Mouse (Mus musculus): ENCODE results near the gene Pttg1ip.

The Pttg1ip gene

DNA sequence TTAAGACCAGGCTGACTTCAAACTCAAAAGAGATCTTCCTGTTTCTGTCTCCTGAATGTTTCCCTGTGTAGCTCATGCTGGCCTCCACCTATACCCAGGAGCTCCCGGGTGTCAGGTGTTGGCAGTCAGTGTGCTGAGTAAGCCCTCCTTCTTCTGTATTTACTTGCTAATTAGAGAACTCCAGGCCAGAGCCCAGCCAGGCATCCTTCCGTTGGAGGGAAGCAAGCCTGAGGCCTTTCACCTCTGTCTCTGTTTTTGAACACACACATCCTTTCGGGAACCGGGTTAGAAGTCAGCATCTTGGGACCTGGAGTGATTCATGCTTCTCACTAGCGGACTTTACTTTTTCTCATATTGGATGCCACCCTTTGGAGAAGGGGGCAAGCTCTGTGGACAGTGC is 25.9 kb downstream of the Pttg1ip start:
- DNase-seq (ENCODE audit: low spot score) = no peak

DNA sequence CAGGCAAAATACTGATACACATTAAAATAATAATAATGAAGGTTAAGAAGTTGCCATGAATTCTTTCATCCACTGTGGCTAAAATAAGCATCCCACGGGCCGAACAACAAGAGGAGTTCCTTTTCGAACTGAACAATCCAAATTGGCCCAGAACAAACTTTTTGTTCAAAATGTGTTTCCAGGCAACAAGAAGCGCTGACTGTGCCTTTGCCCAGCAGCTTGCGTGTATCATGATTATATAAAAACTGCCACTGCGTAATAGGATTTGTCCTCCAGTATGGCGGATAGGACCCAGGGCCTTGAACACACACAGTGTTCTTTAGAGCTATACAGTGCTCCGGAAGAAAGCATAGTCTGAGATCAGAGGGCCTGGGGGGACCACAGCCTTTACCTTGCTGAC is 27.1 kb downstream of the Pttg1ip start:
- DNase-seq (ENCODE audit: low spot score) = no peak

DNA sequence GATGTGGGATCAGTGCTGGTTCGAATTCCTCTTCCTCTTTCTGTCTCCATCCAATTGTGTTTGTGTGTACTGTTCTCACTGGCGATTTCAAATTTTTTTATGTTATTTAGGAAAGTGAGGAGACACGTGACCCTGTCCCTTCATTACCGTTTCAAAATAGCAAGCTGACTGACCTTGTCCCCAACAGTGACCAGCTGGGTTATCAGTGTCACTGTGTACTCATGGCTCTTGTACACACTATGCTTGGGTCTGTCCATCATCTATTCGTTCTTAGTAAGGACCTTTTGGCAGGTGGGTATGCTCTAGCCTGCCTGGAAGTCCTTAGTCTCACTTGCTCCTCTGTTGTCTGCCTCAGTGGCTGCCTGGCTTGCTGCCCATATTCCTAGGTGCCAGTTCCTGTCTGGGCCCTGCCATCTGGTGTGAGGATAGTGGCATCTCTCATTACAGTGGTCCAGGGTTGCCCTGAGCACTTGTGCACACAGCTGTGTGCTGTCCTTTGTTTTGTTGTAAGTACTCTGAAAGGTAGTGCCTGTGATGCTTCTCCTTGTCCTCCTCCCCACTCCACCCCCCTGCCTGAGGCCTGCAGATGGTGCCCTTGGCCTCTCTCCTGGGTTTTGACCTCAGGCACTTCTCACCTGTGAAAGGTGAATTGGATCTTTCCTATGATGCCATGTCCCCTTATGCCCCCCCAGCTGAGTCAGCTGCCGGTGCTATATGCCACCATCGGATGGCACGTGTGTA is 28.9 kb downstream of the Pttg1ip start:
- no peak for DNase-seq (ENCODE audit: low spot score)

DNA sequence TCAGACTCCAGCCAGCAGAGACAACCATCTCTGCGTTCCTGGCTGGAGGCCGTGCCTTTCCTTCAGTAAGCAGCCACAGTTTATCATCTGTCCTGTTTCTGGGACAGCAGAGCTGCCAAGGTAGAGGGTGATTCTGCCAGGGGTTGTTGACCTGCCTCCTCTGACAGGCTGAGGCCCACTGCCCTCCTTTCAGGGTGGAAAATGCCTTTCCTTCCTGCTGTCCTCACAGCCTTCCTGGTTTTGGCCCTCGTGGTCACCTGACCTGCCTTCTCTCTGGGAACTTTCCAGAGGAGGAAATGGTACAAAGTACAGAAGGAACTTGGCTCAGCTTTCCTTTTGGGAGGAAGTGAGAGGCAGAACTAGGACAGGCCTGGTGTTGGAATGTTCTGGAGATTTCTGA is 31.9 kb downstream of the Pttg1ip start:
- DNase-seq (ENCODE audit: low spot score) = no peak

DNA sequence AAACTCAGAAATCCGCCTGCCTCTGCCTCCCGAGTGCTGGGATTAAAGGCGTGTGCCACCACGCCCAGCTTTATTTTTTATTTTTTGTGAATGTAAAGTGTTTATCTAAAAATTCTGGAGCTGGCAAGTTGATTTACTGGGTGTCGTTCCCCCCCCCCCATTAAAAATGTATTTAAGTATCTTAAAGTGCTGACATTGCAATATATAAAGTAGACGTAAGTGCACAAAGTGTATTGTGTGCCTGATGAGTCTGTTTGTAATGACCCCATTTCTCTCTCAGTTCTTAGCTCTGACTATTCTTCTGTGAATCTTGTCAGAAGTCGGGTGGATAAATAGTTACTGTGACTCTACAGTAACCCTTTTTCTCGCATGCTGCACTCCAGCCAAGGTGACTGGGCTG is 34.1 kb downstream of the Pttg1ip start:
- DNase-seq (ENCODE audit: low spot score) = no peak

DNA sequence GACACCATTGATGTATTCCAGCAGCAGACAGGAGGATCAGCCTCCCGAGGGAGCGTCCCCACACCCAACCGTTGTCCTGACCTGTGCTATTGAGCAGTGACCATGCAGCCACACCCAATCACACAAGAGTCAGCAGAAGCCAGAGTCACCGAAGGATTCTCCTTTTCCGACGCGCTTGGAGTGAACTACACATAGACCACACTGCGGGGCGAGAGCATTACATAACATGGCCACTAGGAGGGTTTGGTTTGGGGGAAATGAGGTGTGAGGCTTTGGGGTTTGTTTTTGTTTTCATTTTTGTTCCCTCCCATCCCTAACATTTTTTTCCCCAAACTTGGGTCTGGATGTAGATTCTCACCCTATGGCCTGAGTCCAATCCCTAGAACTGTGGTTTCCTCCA is 34.6 kb downstream of the Pttg1ip start:
- DNase-seq (ENCODE audit: low spot score) = no peak

DNA sequence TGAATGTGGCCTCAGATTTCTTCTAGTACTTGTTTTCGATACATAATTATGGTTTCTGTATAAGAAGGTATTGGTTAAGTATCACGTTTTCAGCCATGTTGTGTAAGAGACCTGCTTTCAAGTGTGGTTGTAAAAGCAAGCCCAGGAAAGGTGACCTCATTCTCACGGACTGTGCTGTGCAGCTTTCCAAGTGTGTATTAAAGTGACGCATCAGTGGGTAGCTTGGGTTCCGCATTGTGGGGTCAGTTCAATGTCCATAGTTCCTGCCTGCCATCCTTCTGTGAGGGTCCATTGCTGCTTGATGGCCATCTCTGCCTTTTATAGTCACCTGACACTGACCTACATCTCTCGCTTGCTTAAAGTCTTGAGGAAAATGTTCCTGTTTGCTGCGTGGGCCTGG is 35.4 kb downstream of the Pttg1ip start:
- no peak for DNase-seq (ENCODE audit: low spot score)

DNA sequence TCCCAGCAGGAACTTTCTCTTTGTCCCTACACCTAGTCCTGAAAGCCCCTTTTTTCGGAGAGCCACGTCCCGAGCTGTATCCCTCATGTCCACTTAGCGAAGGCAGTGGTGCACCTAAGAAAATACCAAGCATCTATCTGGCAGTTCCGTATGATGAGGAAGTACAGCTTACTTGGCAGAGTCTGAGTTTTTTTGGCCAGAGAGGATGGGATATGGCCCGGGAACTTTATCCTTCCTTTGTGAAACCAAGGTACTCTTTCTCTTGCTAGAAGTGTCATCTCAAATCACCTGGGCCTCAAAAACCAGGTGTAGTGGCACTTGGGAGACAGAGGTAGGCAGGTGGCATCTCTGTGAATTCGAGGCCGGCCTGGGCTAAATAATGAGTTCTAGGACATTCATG is 40.0 kb downstream of the Pttg1ip start:
- DNase-seq (ENCODE audit: low spot score) = no peak

DNA sequence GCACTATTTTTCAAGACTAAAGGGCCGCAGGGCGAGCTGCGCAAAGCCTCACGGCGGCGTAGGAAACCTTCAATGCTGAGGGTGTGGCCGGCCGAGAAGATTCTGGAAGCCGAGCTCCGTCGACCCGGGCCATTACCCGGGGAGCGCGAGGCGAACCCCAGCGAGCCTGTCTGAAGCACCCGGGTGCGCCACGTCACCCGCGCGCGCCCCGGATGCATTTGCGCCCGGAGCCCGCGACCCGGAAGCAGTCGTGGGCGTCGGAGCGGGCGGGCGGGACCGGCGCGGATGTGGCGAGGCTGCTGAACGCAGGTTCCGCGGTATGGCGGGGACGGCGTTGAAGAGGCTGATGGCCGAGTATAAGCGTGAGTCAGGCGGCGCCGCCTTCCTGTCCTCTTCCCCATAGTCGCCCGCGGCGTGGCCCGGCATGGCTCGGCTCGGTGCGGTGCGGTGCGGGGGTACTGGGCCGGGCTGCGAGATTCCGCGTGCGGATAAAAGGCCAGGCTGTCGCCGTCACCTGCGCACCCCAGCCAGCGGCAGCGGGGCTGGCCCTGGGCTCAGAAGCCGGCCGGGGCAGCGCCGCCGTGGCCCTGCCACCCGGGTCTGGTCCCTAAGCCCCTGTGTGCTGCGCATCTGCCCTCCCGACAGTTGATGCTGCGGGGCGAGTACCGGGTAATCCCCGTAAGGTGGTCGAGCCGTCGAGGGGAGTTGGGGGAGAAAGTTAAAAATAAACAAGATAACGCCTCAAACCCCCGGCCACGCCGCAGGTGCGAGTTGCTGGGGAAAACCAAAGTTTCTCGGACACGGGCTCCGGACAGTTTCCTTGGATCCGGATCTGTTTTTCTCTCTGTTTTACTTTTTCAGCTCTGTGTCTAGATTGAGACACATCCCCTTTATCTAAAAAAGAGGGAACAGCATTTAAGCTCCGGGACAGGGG is 40.8 kb downstream of the Pttg1ip start, which contains the start of gene Ube2g2:
Gene Ube2g2, plus strand, starts transcription at position 221 of the 934 bp plus-strand sequence.
- peak; percentile 95 for DNase-seq (ENCODE audit: low spot score)

DNA sequence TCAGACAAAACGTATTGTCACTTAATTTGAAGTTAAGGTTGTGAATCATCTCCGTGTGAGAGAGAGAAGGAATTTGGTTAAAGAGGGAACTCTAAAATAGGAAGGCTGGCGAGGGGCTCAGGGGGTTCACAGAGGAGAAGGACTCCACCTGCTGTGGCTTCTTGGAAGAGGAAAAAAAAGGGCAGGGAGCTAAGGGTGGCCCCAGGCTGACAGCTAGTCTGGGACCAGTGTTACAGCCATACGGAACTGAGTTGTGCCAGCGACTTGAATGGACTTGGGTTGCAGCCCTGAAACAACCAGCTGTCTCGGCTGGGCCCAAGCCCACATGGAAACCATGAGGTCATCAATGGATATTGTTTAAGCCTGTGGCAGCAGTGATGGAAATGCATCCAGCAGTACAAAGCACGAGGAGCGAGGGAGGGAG is 41.6 kb downstream of the Pttg1ip start:
- DNase-seq (ENCODE audit: low spot score) = no peak

DNA sequence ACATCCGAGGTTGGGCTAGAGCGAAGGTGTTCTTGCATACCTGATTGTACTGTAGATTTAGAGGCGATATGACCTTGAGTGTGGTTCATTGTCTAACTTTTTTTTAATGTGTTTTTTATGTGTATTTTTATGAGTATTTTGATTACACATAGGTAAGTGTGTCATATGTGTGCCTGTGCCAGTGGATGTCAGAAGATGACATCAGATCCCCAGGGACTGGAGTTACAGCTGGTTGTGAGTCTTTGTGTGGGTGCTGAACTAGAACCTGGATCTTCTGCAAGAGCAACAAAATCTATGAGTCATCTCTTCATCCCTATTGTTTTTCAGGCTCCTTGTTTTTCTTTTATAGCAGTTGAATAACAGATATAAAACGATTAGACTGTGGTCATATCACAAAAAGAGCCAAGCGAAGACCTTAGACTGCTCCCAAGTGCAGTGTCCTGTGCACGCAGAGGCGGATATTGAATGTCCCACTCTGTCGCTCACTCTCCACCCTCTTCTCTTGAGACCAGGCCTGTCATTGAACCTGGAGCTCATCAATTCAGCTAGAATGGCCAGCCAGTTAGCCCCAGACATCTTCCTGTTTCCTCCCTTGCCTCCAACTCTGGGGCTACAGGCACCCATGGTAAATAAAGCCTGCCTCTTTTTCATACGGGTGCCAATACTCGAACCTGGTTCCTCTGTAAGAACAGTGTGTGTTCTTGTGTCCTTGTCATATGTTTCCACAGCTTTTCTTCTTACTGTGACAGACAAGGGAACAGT is 42.3 kb downstream of the Pttg1ip start:
- no peak for DNase-seq (ENCODE audit: low spot score)

DNA sequence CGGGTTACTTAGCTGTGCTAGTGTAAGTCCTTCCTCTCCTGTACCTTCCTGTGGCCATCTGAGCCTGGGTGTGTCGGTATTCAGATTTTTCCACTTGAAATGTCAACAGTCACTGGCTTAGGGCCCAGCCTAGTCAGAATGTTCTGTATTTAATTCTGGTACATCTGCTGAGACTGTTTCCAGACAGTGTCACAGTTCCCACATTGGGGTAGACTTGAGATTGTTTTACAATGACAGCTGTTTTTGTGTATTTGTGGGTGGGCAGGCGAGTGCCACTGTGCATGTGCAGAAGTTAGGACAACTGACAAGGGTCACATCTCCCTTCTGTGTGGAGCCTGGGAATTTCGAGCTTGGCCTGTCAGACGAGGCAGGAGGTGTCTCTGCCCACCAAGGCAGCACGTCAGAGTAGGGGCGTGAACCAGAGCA is 43.1 kb downstream of the Pttg1ip start:
- DNase-seq (ENCODE audit: low spot score) = no peak

DNA sequence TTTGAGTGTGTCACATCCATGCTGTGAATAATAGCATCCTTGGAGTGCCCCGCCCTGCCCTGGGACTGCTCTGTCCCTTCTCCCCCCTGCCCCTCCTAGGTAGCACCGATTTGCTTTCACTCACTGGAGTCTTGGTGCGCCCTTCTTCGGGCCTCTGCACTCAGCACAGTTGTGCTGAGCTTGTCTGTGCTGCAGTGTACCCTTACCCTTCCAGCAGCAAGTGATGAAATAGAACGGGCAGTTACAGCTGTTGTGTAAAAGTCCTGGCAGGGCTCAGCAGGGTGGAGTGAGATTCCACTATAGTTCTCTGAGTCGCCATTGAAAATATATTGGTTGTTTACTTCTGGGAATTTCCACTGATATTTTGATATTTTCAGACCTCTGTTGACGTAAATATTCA is 44.5 kb downstream of the Pttg1ip start:
- DNase-seq (ENCODE audit: low spot score) = no peak

DNA sequence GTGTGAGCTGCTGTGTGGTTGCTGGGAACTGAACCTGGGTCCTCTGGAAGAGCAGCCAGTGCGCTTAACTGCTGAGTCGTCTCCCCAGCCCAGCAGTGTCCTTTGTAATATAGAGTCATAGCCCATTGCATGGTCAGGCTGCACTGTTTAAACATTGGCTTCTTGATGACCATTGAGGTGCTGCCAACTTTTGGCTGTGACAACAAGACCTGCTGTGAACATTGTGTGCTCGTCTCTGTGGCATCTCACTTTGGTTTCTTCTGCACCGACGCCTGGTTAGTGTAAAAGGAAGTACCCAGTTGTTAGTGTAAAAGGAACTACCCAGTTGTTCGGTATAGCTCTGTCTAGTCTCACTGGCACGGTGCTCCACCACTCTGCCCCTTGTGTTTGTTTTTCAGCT is 45.1 kb downstream of the Pttg1ip start:
- DNase-seq (ENCODE audit: low spot score) = no peak

DNA sequence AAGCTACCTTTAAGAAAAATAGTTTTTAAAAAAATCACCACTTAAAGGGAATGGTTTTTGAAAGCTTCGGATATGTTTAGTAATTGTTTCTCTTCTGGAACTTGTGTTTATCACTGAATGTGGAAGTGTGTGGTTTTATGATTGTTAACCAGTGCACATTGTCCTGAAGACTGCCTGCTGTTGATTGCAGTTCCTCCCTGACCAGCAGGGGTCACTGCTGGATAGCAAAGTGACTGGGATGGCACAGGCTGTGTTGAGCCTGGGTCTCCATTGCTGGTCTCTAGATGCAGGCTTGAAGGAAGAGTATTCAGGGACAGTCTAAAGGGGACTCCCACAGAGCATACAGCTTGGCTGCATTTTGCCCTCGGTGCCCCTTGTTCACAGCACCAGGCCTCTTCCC is 46.0 kb downstream of the Pttg1ip start:
- DNase-seq (ENCODE audit: low spot score) = peak; percentile 74

DNA sequence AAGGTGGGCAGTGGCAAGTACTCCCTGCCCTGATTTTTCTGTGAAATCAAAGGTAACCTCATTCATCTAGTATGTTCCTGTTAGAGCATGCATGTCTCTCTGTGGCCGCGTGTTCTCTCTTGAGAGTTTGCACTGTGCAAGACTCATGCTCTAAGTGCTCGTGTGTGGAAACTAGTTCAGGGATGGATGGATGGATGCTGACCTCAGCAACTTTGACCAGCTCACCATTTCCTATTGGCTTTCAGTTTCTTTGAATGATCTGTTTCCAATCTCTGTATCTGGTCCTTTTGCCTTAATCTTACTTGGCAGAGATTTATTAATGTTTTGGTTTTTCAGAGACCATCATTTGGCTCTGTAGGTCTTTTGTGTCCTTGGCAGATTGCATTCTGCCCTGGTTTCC is 47.6 kb downstream of the Pttg1ip start:
- no peak for DNase-seq (ENCODE audit: low spot score)

DNA sequence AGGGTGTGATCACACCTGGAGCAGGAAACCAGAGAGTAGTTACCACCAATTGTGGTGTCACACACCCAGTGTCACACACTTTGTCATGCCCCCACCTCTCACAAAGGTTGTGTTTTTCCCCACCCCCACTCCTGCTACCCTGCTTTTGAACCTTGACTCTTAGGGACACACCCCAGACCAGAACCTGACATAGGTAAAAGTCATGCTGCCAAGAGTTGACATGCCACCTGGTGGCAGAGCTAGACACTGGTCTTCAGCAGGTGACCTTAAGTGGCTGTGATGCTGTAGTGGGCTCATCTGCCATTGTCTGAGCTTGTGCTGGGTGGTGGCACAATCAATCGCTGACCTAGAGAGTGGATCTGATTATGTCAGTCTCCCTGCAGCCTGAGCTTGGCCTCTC is 48.5 kb downstream of the Pttg1ip start:
- DNase-seq (ENCODE audit: low spot score) = no peak

DNA sequence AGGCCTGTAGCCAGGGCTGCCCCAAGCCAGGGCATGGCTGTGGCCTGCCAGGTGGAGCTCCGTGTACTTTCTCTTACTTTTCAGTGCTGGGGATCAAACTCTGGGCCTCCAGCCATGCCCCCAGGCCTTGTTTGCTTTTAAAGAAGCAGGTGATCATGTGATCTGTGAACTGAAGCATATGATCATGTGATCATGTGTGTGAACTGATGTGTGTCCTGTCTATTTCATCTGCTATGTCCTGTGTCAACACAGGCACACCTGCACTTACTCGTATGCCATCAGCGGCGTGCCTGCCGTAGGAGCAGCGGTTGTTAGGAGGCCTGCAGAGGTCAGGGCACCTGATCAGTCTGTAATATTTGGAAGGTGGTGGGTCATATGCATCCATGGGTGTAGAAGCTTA is 52.5 kb downstream of the Pttg1ip start:
- no peak for DNase-seq (ENCODE audit: low spot score)

DNA sequence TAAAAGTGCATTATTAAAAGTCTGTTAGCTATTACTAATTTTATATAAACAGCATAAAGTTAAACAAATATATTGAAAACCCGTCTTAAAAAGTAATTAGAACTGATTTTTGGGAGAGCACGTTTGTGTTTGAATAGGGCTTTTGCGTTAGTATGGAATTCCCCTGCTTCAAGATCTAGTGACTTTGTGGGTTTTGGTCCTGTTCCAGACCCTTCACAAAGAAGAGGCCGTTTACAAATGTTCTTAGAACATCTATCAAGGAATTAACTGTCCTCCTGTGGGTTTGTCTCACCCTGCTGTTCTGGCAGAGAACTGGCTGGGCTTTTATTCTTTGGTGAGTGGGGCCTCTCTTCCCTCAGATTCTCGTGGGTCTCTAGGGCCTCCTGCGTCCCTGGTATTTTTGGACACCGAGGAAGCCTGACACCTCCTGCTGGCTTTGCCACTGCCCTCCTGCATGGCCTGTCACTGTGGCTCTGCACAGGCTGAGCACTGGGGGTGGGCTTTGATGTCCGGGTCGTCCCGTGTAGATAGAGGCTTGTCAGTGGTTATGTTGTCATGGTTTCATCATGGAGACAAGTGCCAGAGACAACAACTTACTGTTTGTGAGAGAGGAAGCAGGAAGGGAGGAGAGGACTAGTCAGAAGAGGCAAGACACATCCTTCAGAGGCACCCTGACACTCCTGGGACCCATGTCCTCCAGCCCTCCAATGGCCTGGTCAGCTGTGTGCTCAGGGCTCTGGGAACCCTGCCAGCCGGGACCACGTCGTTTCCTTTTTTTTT is 53.1 kb downstream of the Pttg1ip start:
- no peak for DNase-seq (ENCODE audit: low spot score)

DNA sequence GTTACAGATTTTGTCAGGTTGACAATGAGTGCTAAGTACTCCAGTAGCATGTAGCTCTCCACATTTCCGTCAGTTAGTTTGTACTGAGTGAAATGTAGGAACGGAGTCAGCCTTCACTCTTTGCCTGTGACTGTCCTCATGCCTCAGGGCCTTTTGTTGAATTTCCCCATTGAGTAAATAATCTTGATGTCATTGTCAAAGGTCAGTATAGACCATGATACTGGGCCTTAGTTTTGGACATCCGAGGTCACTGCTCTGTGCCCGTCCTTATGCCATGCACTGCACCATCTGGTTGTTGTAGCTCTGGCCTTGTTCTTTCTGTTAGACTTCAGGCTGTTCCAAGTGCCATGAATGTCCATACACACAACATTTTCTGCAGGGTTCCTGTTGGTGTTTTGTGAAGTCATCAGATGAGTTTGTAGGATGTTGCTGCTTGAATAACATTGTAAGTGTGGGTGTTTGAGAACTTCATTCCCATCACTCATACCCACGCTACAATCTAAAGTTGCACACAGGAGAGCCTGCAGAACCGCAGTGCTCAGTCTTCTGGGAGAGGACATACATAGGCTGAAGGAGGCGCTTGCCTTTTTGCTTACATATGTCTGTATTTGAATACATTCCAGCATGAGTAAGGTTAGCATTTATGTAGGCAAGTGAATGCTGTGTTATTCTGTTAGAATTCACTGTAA is 54.9 kb downstream of the Pttg1ip start:
- no peak for DNase-seq (ENCODE audit: low spot score)

DNA sequence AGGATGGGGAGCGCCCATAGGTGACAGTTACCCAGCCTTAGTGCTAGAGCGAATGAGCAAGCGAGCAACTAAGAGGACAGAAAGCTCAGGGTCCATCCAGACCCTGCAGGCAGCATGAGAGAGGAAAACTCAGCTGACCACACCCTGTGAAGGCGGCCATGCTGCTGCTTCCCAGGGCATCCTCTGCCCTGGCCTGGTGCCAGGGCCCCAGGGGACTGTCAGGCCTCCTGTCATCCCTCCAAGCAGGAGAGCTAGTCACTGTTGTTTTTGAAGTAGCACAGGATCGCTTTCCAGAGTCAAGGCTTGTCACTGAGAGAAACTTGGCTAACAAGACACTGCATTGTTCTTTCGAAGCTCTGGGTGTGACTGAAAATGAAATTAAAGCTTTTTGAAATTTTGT is 57.4 kb downstream of the Pttg1ip start:
- DNase-seq (ENCODE audit: low spot score) = no peak
